Mouse (Mus musculus): ENCODE measurements around the gene Rhebl1. TPM values are rescaled to one million over a fixed set of nuclear protein-coding genes. Genes with fewer than 3 reads are reported as not detected.

The Rhebl1 gene
- polyA plus RNA-seq, 1 experiment = 0.24 TPM

DNA sequence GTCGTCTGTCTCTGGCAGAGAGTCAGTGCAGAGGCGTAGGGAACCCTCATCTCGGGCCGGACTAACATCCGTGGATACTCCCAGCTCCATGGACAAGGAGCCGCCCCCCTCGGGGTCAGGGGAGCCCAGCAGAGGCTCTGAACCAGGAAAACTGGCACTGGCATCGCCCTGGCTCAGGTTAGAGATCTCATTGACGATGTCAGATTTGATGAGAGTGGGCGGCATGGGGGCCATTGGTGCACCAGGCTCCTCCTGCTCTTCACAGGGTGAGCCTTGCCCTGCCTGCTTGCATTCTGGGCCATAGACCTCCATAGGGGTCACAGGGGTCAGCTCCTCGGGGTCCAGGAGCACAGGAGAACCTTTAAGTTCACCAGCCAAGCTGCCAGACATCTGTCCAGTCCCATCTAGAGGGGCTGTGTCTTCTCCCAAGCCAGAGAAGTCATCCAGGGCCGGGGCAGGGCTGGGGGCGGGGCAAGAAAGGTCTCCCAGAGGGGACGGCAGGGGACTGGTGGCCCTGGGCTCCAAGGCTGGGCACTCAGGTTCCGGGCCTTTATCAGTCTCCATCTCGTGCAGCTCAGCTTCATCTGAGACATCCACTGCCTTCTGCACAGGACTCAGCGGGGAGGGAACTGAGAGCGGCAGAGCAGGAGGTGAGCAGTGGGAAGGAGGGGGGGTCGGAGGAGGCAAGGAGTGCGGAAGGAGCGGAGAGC lies 32.5 kb downstream of the Rhebl1 start:
- Histone ChIP-seq H3K4me3 (replicated peaks) (no peak overlapping the region), H3K36me3 (ENCODE audit: control insufficient read depth) (peaks cover 100% of the 10 kb centered on the region), H3K4me1 (ENCODE audit: control insufficient read depth) (peaks cover 3% of the 10 kb centered on the region), H3K27me3 (ENCODE audit: control insufficient read depth) (no peaks in the 10 kb centered on the region), H3K9me3 (ENCODE audit: control insufficient read depth, low read length) (no peaks in the 10 kb centered on the region)
- TF ChIP-seq TAL1 (IDR thresholded peaks at IDR 0.05; ENCODE audit: low read length) = no peak
- no peak for TF ChIP-seq GATA1 (IDR thresholded peaks at IDR 0.05; ENCODE audit: low read length)

DNA sequence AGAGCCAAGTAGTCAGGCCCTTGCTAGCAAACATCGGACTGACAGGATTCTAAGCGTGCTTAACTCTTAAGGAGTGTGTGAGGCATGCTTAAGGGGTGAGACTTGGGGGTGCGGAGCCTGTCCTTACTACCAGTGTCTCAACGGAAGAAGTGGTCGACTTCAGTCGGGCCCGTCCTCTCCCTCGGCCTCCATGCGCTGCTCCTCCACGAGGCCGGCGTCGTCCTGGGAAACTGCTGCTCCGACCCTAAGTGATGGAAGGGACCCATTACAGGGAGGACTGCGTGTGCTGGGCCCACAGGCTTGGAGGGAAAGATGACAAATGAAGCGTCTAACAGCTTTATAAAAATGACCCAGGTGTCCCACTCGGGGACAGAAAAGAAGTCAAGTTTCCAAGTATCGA lies 33.4 kb downstream of the Rhebl1 start:
- Histone ChIP-seq H3K4me3 (replicated peaks) (no peak overlapping the region), H3K36me3 (ENCODE audit: control insufficient read depth) (peaks cover 100% of the 10 kb centered on the region), H3K27me3 (ENCODE audit: control insufficient read depth) (no peaks in the 10 kb centered on the region), H3K9me3 (ENCODE audit: control insufficient read depth, low read length) (no peaks in the 10 kb centered on the region), H3K4me1 (ENCODE audit: control insufficient read depth) (no peaks in the 10 kb centered on the region; the same call in none of the 2 replicates)
- no peak for TF ChIP-seq TAL1 (IDR thresholded peaks at IDR 0.05; ENCODE audit: low read length)

DNA sequence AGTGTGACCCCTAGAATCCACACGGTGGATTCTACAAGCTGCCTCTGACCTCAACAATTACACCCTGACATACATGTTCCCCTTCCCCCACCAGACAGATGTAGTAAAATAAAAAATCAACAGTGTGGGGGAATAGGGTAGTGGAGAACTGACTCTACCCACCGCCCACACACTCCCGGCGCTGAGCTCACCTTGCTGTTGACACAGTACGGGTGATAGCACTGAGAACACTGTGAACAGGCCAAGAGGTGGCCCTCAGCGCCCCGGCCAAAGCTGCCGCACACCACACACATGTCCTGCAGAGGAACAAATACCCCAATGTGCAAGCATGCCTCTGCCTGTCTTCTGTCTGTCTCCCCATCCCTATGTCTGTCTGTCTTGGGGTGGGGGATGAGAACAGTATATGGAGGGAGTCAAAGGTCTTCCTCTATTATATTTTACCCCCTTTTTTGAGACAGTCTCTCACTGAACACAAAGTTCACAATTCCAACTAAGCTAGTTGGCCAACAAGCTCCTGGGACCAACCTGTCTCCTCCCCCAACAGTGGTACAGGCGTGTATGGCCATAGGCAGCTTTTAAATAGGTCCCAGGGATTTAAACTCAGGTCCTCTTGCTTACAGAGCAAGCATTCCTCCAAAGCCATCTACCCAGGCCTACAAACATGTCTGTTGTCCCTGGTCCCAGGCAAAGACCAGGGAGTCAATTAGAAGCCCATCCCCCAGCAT lies 34.9 kb downstream of the Rhebl1 start:
- no peak for TF ChIP-seq TAL1 (IDR thresholded peaks at IDR 0.05; ENCODE audit: low read length)
- TF ChIP-seq GATA1 (IDR thresholded peaks at IDR 0.05; ENCODE audit: low read length) = no peak
- H3K27me3 ChIP-seq (ENCODE audit: control insufficient read depth) = no peaks in the 10 kb centered on the region
- H3K9me3 ChIP-seq (ENCODE audit: control insufficient read depth, low read length) = no peaks in the 10 kb centered on the region
- H3K4me1 ChIP-seq (ENCODE audit: control insufficient read depth) = no peaks in the 10 kb centered on the region; the same call in none of the 2 replicates
- H3K4me3 ChIP-seq (replicated peaks) = no peak overlapping the region
- peaks cover 100% of the 10 kb centered on the region for H3K36me3 ChIP-seq (ENCODE audit: control insufficient read depth)

DNA sequence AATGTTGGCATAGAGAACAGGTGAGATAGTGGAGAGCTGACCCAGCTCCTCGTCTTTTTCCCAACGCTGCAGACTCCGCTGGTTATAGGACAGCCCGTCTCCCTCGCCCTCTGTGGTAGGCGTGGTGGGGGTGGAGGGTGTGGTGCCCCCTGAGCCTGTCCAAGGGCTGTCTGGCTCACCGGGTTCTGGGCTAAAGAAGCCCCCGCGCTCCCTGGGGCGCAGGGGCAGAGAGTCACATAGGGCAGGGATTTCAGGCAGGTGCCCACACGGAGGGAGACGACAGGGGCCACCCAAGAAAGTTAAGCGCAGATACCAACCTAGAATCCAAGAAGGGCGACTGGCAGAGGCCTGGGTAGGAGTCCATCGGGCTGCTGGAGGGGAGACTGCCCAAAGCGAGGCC lies 40.1 kb downstream of the Rhebl1 start:
- Histone ChIP-seq H3K4me1 (ENCODE audit: control insufficient read depth) (peaks cover 4% of the 10 kb centered on the region), H3K27me3 (ENCODE audit: control insufficient read depth) (no peaks in the 10 kb centered on the region), H3K9me3 (ENCODE audit: control insufficient read depth, low read length) (no peaks in the 10 kb centered on the region), H3K36me3 (ENCODE audit: control insufficient read depth) (peaks cover 100% of the 10 kb centered on the region), H3K4me3 (replicated peaks) (no peak overlapping the region)
- TF ChIP-seq TAL1 (IDR thresholded peaks at IDR 0.05; ENCODE audit: low read length) = no peak
- no peak for TF ChIP-seq GATA1 (IDR thresholded peaks at IDR 0.05; ENCODE audit: low read length)

- no peaks in the 10 kb centered on the region for H3K9me3 ChIP-seq (ENCODE audit: control insufficient read depth, low read length)
- peaks cover 100% of the 10 kb centered on the region for H3K36me3 ChIP-seq (ENCODE audit: control insufficient read depth)
- no peak overlapping the region for H3K4me3 ChIP-seq (replicated peaks)
- TF ChIP-seq TAL1 (IDR thresholded peaks at IDR 0.05; ENCODE audit: low read length) = no peak
- no peak for TF ChIP-seq GATA1 (IDR thresholded peaks at IDR 0.05; ENCODE audit: low read length)
- no peaks in the 10 kb centered on the region for H3K27me3 ChIP-seq (ENCODE audit: control insufficient read depth)
- peaks cover 6% of the 10 kb centered on the region for H3K4me1 ChIP-seq (ENCODE audit: control insufficient read depth)
These were observed 41.0 kb downstream of the Rhebl1 start for GRCm38 (mm10) chr15:98853161-98853937.

- H3K4me3 ChIP-seq (replicated peaks) = no peak overlapping the region
- TF ChIP-seq GATA1 (IDR thresholded peaks at IDR 0.05; ENCODE audit: low read length) (no peak), TAL1 (IDR thresholded peaks at IDR 0.05; ENCODE audit: low read length) (no peak)
- H3K9me3 ChIP-seq (ENCODE audit: control insufficient read depth, low read length) = no peaks in the 10 kb centered on the region
- H3K27me3 ChIP-seq (ENCODE audit: control insufficient read depth) = no peaks in the 10 kb centered on the region
- H3K36me3 ChIP-seq (ENCODE audit: control insufficient read depth) = peaks cover 100% of the 10 kb centered on the region
- peaks cover 6% of the 10 kb centered on the region for H3K4me1 ChIP-seq (ENCODE audit: control insufficient read depth)
These were observed 41.6 kb downstream of the Rhebl1 start for GRCm38 (mm10) chr15:98852733-98853132.

DNA sequence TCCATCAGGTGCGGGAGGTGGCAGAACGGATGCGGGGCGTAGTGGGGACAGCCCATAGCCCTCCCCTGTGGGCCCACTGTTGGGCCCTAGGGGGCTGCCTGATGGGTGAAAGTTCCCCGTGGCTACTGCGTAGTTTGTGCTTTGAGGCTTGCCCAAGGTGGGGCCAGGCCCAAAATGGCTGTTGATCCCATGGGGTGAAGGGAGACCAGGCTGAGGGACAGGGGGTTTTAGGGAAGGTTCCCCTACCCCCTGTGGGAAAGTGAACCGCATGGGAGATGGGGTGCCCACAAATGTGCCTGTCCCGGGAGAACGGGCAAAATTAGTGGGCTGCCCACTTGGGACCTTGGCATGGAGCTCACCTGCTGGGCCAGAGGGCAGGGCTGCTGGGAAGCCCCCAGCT lies 42.3 kb downstream of the Rhebl1 start:
- Histone ChIP-seq H3K9me3 (ENCODE audit: control insufficient read depth, low read length) (no peaks in the 10 kb centered on the region), H3K36me3 (ENCODE audit: control insufficient read depth) (peaks cover 100% of the 10 kb centered on the region), H3K4me3 (replicated peaks) (no peak overlapping the region), H3K4me1 (ENCODE audit: control insufficient read depth) (peaks cover 6% of the 10 kb centered on the region), H3K27me3 (ENCODE audit: control insufficient read depth) (no peaks in the 10 kb centered on the region)
- TF ChIP-seq GATA1 (IDR thresholded peaks at IDR 0.05; ENCODE audit: low read length) = no peak
- no peak for TF ChIP-seq TAL1 (IDR thresholded peaks at IDR 0.05; ENCODE audit: low read length)

GRCm38 (mm10) chr15:98851229-98851818 lies 43.0 kb downstream of the Rhebl1 start:
- H3K4me1 ChIP-seq (ENCODE audit: control insufficient read depth) = peaks cover 6% of the 10 kb centered on the region
- H3K4me3 ChIP-seq (replicated peaks) = no peak overlapping the region
- H3K27me3 ChIP-seq (ENCODE audit: control insufficient read depth) = no peaks in the 10 kb centered on the region
- peaks cover 100% of the 10 kb centered on the region for H3K36me3 ChIP-seq (ENCODE audit: control insufficient read depth)
- TF ChIP-seq GATA1 (IDR thresholded peaks at IDR 0.05; ENCODE audit: low read length) (no peak), TAL1 (IDR thresholded peaks at IDR 0.05; ENCODE audit: low read length) (no peak)
- no peaks in the 10 kb centered on the region for H3K9me3 ChIP-seq (ENCODE audit: control insufficient read depth, low read length)
